Mouse (Mus musculus) forebrain, embryonic 11.5 days (tissue): ENCODE data around the gene Fcgr1. TPM values are rescaled to one million over a fixed set of nuclear protein-coding genes. Genes with fewer than 3 reads are reported as not detected.
A peak's percentile ranks its signal among the peaks of the same experiment; 100 is the strongest.

Experiments
- ATAC-seq: fragments of 200-750 bp; cut with Nextera tagmentation; replicated peaks from 2 replicates; pipeline ENCODE4 v1.8.0; 2017; ENCODE audit warnings: moderate TSS enrichment; ENCODE audit not compliant: low FRiP score
- DNase-seq: peaks from one replicate; pipeline ENCODE4 v3.0.0-alpha.2; 2017; ENCODE audit warnings: low spot score
- H3K27ac ChIP-seq: fragments of 300-500 bp; sonication (generic); 2 replicates; pipeline ENCODE4 v1.5.1; 2014; ENCODE audit warnings: low read depth, low read length
- H3K27me3 ChIP-seq: fragments of 300-500 bp; sonication (generic); 2 replicates; pipeline ENCODE4 v1.6.1; 2014; ENCODE audit warnings: mild to moderate bottlenecking, low read length, mixed read lengths; ENCODE audit not compliant: control insufficient read depth, insufficient read depth
- H3K36me3 ChIP-seq: fragments of 300-500 bp; sonication (generic); 2 replicates; pipeline ENCODE4 v1.6.1; 2014; ENCODE audit warnings: mild to moderate bottlenecking, low read length, moderate library complexity, mixed read lengths; ENCODE audit not compliant: control insufficient read depth, insufficient read depth
- H3K4me1 ChIP-seq: fragments of 300-500 bp; sonication (generic); replicated peaks from 2 replicates; pipeline ENCODE4 v1.6.1; 2014; ENCODE audit warnings: low read length, mixed read lengths; ENCODE audit not compliant: control insufficient read depth, insufficient read depth
- H3K4me2 ChIP-seq: fragments of 300-500 bp; sonication (generic); 2 replicates; pipeline ENCODE4 v1.6.1; 2014; ENCODE audit warnings: low read depth, mild to moderate bottlenecking, low read length, moderate library complexity, mixed read lengths; ENCODE audit not compliant: severe bottlenecking
- H3K4me3 ChIP-seq: fragments of 300-500 bp; sonication (generic); 2 replicates; pipeline ENCODE4 v1.5.1; 2014; ENCODE audit warnings: low read depth, low read length
- H3K9ac ChIP-seq: fragments of 300-500 bp; sonication (generic); 2 replicates; pipeline ENCODE4 v1.6.1; 2014; ENCODE audit warnings: low read length
- H3K9me3 ChIP-seq: fragments of 300-500 bp; sonication (generic); 2 replicates; pipeline ENCODE4 v1.6.1; 2016; ENCODE audit warnings: low read length, mixed read lengths; ENCODE audit not compliant: control insufficient read depth
- WGBS: fragments of 180-500 bp; shearing (Covaris S2); extraction: QIAGEN DNeasy Blood & Tissue Kit; methylation state at CpG from one replicate; pipeline ENCODE4 v1.1.7; 2014; 5-methylcytosine and 5-hydroxymethylcytosine counted together
- polyA plus RNA-seq: library from polyadenylated mRNA; unstranded; fragments of >200 nt; fragmentation: Nextera tagmentation; extraction: Ambion mirVana; gene quantifications from 2 replicates; pipeline ENCODE4 v1.2.1, GENCODE M21; 2014

The Fcgr1 gene
- polyA plus RNA-seq, 1 experiment from 2014 or later = 2.6 TPM

GRCm38 (mm10) chr3:96263558-96264403 is 30.0 kb downstream of the Fcgr1 start:
- peaks cover 12% of the 10 kb centered on the region; the same call in 1 of the 2 replicates for H3K4me1 ChIP-seq
- ATAC-seq = peak; percentile 10

DNA sequence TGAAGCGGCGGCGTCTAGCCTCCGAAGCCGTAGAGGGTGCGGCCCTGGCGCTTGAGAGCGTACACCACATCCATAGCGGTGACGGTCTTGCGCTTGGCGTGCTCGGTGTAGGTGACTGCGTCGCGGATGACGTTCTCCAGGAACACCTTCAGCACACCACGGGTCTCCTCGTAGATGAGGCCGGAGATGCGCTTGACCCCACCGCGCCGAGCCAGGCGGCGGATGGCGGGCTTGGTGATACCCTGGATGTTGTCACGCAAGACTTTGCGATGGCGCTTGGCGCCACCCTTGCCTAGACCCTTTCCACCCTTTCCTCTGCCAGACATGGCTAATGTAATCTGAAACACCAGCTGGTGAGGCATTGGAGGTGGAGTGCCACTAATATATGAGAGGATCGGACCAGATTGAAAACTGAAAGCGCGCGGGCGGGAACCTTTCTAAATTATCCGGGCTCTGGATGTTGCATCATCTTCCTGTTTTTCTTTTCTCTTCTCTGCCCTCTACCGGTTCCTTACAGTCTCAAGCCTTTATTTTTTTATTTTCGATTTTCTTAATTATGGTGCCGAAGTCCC is 30.7 kb downstream of the Fcgr1 start, which contains the start of gene Hist2h4:
Hist2h4 (minus strand) TSS at position 333 of the 572 bp plus-strand sequence.
- H3K36me3 ChIP-seq = no peaks in the 10 kb centered on the region
- DNase-seq (peak; percentile 96), ATAC-seq (peak; percentile 91)
- WGBS = under 1% methylated on average over 40 of the region's 40 CpGs
- no peaks in the 10 kb centered on the region for H3K27me3 ChIP-seq
- H3K4me2 ChIP-seq = peak within 1 kb of the TSS; percentile 76
- H3K9ac ChIP-seq = peak within 1 kb of the TSS; percentile 73
- no peaks in the 10 kb centered on the region for H3K9me3 ChIP-seq
- H3K27ac ChIP-seq = peak within 1 kb of the TSS; percentile 95
- H3K4me1 ChIP-seq = peaks cover 9% of the 10 kb centered on the region; the same call in 1 of the 2 replicates
- peak within 1 kb of the TSS; percentile 58 for H3K4me3 ChIP-seq

More at GRCm38 (mm10) chr3:96263558-96264403, 30.0 kb downstream of the Fcgr1 start:
- Histone ChIP-seq H3K9ac (peak overlapping the region; percentile 73), H3K27me3 (no peaks in the 10 kb centered on the region), H3K36me3 (no peaks in the 10 kb centered on the region), H3K4me3 (peak overlapping the region; percentile 58), H3K4me2 (peak overlapping the region; percentile 76), H3K27ac (peak overlapping the region; percentile 95), H3K9me3 (no peaks in the 10 kb centered on the region)
- 7% methylated on average over 27 of the region's 27 CpGs for WGBS
- DNase-seq = peak; percentile 67

DNA sequence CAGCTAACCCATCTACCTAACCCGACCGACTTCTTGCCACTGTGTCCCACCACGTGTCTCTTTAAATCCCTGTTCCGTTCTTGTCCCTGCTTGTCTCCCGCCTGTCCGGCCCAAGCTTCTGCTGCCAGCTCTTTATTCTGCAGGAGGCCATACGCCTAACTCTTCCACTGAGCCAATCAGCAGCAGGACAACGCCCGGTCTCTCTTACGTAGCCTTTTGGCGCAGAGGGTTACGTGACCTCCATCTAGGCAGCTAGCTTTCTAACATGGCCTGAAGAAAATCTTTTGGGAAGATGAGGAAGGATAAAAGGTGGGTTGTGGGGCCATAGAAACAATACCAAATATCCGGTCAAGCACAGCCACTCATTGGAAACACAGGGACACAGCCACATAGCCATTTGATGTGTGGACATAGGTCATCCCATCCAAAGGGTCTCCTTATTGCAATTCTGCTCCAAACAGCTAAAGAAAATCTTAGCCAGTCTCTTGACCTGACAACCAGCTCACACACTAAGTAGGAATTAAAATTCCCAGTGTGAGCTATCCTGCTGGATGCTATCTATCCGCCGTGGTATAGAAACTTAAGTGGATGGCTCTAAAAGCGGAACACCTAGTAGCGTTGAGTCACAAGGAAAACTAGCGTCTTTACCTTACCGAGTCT is 31.4 kb downstream of the Fcgr1 start:
- no peaks in the 10 kb centered on the region for H3K9me3 ChIP-seq
- peaks cover 7% of the 10 kb centered on the region; the same call in 1 of the 2 replicates for H3K4me1 ChIP-seq
- DNase-seq (peak; percentile 86), ATAC-seq (peak; percentile 85)
- no peaks in the 10 kb centered on the region for H3K36me3 ChIP-seq
- peak overlapping the region; percentile 73 for H3K9ac ChIP-seq
- peak overlapping the region; percentile 58 for H3K4me3 ChIP-seq
- 1% methylated on average over 19 of the region's 19 CpGs for WGBS
- peak overlapping the region; percentile 76 for H3K4me2 ChIP-seq
- H3K27me3 ChIP-seq = no peaks in the 10 kb centered on the region
- peak overlapping the region; percentile 95 for H3K27ac ChIP-seq

GRCm38 (mm10) chr3:96261623-96262022 is 32.1 kb downstream of the Fcgr1 start:
- peaks cover 7% of the 10 kb centered on the region; the same call in 1 of the 2 replicates for H3K4me1 ChIP-seq
- 53% methylated on average over 3 of the region's 3 CpGs for WGBS
- peak overlapping the region; percentile 76 for H3K4me2 ChIP-seq
- H3K27me3 ChIP-seq = no peaks in the 10 kb centered on the region
- H3K4me3 ChIP-seq = peak overlapping the region; percentile 58
- no peaks in the 10 kb centered on the region for H3K9me3 ChIP-seq
- DNase-seq = no peak
- H3K36me3 ChIP-seq = no peaks in the 10 kb centered on the region
- peak overlapping the region; percentile 95 for H3K27ac ChIP-seq
- ATAC-seq = no peak
- H3K9ac ChIP-seq = peak overlapping the region; percentile 73

GRCm38 (mm10) chr3:96260220-96260619 is 33.5 kb downstream of the Fcgr1 start:
- H3K36me3 ChIP-seq = no peaks in the 10 kb centered on the region
- DNase-seq (no peak), ATAC-seq (no peak)
- 93% methylated on average over 5 of the region's 5 CpGs for WGBS
- H3K4me1 ChIP-seq = peaks cover 7% of the 10 kb centered on the region; the same call in 1 of the 2 replicates
- no peak overlapping the region for H3K9ac ChIP-seq
- no peaks in the 10 kb centered on the region for H3K27me3 ChIP-seq
- H3K9me3 ChIP-seq = no peaks in the 10 kb centered on the region
- no peak overlapping the region for H3K27ac ChIP-seq
- no peak overlapping the region for H3K4me2 ChIP-seq
- no peak overlapping the region for H3K4me3 ChIP-seq

- H3K9ac ChIP-seq = no peak overlapping the region
- ATAC-seq (no peak), DNase-seq (no peak)
- WGBS = 87% methylated on average over 3 of the region's 3 CpGs
- no peaks in the 10 kb centered on the region for H3K36me3 ChIP-seq
- H3K27me3 ChIP-seq = no peaks in the 10 kb centered on the region
- H3K4me2 ChIP-seq = no peak overlapping the region
- H3K9me3 ChIP-seq = no peaks in the 10 kb centered on the region
- no peaks in the 10 kb centered on the region; the same call in 1 of the 2 replicates for H3K4me1 ChIP-seq
- no peak overlapping the region for H3K27ac ChIP-seq
- H3K4me3 ChIP-seq = no peak overlapping the region
Observed at GRCm38 (mm10) chr3:96257190-96257589, 36.6 kb downstream of the Fcgr1 start.

DNA sequence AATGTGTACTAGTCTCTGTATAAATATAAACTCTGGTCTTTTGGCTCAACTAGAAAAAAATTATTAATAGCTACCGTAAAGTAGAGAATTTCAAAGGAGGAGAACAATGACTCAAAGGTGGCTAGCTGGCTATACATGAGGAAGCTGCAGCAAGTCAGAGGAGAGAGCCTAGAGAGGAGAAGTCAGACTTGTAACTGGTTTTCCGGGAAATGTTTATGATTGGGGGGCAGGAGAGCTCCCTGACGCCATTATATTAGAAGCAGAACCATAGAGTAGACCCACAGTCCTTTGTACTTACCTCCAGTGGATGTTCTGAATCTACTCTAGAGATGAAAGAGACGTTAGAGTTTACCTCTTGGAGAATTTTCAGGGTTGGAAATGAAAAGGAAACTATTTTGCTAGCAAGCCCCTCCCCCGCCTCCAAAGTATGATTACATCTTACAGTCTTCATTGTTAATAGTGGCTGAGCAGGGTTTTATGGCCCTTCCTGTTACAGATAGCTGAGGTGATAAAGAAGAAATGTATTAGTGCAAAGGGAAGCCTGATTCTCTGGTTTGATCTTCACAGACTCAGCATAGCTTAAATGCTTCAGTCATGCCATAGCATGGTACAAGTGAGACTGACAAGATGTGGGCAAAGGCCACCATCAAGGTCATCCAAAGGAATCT is 37.7 kb downstream of the Fcgr1 start:
- no peak overlapping the region for H3K4me3 ChIP-seq
- WGBS = 83% methylated on average over 5 of the region's 5 CpGs
- no peak overlapping the region for H3K27ac ChIP-seq
- no peak for ATAC-seq
- no peaks in the 10 kb centered on the region for H3K36me3 ChIP-seq
- H3K9me3 ChIP-seq = no peaks in the 10 kb centered on the region
- H3K9ac ChIP-seq = no peak overlapping the region
- no peaks in the 10 kb centered on the region for H3K4me1 ChIP-seq
- no peak for DNase-seq
- H3K4me2 ChIP-seq = no peak overlapping the region
- no peaks in the 10 kb centered on the region for H3K27me3 ChIP-seq
